Mouse (Mus musculus) small intestine, adult 2 months (tissue): ENCODE data around the gene Sec14l5.

Experiments
- CTCF ChIP-seq: fragments of 200-500 bp; IDR thresholded peaks from 2 replicates; pipeline ENCODE4 v1.5.1; 2012; ENCODE audit warnings: low read depth, mild to moderate bottlenecking, control low read depth, inconsistent platforms, low read length, moderate library complexity, mixed read lengths; ENCODE audit not compliant: insufficient replicate concordance, insufficient read length; ENCODE audit errors: extremely low read depth
- POLR2A ChIP-seq: fragments of 200-500 bp; IDR thresholded peaks from 2 replicates; pipeline ENCODE4 v1.6.1; 2012; ENCODE audit warnings: low read depth, mild to moderate bottlenecking, control low read depth, inconsistent platforms, low read length, moderate library complexity

DNA sequence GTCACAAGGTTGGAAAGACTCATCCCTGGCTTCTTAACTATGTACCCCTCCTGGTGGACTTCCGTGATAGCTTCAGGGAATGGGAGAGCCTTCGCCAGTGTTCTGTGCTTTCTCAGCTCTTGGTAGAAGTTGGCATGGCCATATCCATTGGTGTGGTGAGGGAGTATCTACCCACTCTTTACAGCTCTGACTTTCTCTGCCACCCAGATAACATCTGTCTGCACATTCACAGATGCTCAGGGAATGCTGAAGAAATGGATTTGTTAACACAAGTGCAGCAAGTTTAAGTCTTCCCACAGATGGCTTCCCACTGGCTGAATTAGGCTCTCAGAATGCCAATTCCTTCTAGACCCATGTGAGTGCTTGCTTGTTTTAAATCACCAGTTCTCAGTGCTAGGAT lies 67.2 kb downstream of the Sec14l5 start:
- TF ChIP-seq POLR2A (no peak), CTCF (no peak)
